Mouse (Mus musculus) olfactory bulb, adult 2 months (tissue): Measurements from ENCODE around the gene Enc1.

Experiments used
- CTCF ChIP-seq: fragments of 200-500 bp; IDR thresholded peaks from 2 replicates; pipeline ENCODE4 v1.5.1; 2012; ENCODE audit warnings: low read depth, mild to moderate bottlenecking, low read length, moderate library complexity; ENCODE audit not compliant: insufficient read depth
- POLR2A ChIP-seq: fragments of 200-500 bp; IDR thresholded peaks from 2 replicates; pipeline ENCODE4 v1.6.1; 2012; ENCODE audit warnings: mild to moderate bottlenecking, low read depth, low read length, moderate library complexity; ENCODE audit not compliant: insufficient read depth

- no peak for TF ChIP-seq POLR2A
- no peak for TF ChIP-seq CTCF
Observed at GRCm38 (mm10) chr13:97291354-97291753, 50.4 kb downstream of the Enc1 start.
